Mouse (Mus musculus) midbrain, postnatal 0 days (tissue): Measurements from ENCODE around the gene Gm20388. TPM values are rescaled to one million over a fixed set of nuclear protein-coding genes. Genes with fewer than 3 reads are reported as not detected.
A peak's percentile ranks its signal among the peaks of the same experiment; 100 is the strongest.

Source experiments
- ATAC-seq: fragments of 200-750 bp; cut with Nextera tagmentation; 2 replicates; pipeline ENCODE4 v1.8.0; 2017; ENCODE audit warnings: moderate number of reproducible peaks, mild to moderate bottlenecking, moderate TSS enrichment, moderate library complexity; ENCODE audit not compliant: low FRiP score
- DNase-seq: peaks from one replicate; pipeline ENCODE4 v3.0.0-alpha.2; 2015; ENCODE audit warnings: low spot score
- H3K27ac ChIP-seq: fragments of 300-500 bp; sonication (generic); 2 replicates; pipeline ENCODE4 v1.5.1; 2014; ENCODE audit warnings: low read depth, mild to moderate bottlenecking, low read length, mixed read lengths
- H3K27me3 ChIP-seq: fragments of 300-500 bp; sonication (generic); 2 replicates; pipeline ENCODE4 v1.6.1; 2014; ENCODE audit warnings: low read length, control low read depth, mixed read lengths; ENCODE audit not compliant: insufficient read depth
- H3K36me3 ChIP-seq: fragments of 300-500 bp; sonication (generic); 2 replicates; pipeline ENCODE4 v1.6.1; 2014; ENCODE audit warnings: low read length, control low read depth, mixed read lengths; ENCODE audit not compliant: insufficient read depth
- H3K4me1 ChIP-seq: fragments of 300-500 bp; sonication (generic); 2 replicates; pipeline ENCODE4 v1.6.1; 2014; ENCODE audit warnings: mild to moderate bottlenecking, control low read depth, antibody characterized with exemption, low read length, mixed read lengths; ENCODE audit not compliant: insufficient read depth
- H3K4me2 ChIP-seq: fragments of 300-500 bp; sonication (generic); 2 replicates; pipeline ENCODE4 v1.6.1; 2014; ENCODE audit warnings: low read depth, mild to moderate bottlenecking, low read length, mixed read lengths; ENCODE audit not compliant: poor library complexity, severe bottlenecking
- H3K4me3 ChIP-seq: fragments of 300-500 bp; sonication (generic); 2 replicates; pipeline ENCODE4 v1.5.1; 2014; ENCODE audit warnings: low read depth, mild to moderate bottlenecking, low read length, moderate library complexity
- H3K9ac ChIP-seq: fragments of 300-500 bp; sonication (generic); replicated peaks from 2 replicates; pipeline ENCODE4 v1.6.1; 2014; ENCODE audit warnings: mild to moderate bottlenecking, low read length, moderate library complexity, mixed read lengths; ENCODE audit not compliant: poor library complexity, severe bottlenecking
- H3K9me3 ChIP-seq: fragments of 300-500 bp; sonication (generic); 2 replicates; pipeline ENCODE4 v1.6.1; 2016; ENCODE audit warnings: low read length, control low read depth
- CTCF ChIP-seq: IDR thresholded peaks from 2 replicates; pipeline ENCODE4 v1.5.1; 2016; ENCODE audit warnings: antibody characterized with exemption, mild to moderate bottlenecking
- WGBS: fragments of 180-500 bp; shearing (Covaris S2); extraction: QIAGEN DNeasy Blood & Tissue Kit; methylation state at CpG from one replicate; pipeline ENCODE4 v1.1.7; 2014; 5-methylcytosine and 5-hydroxymethylcytosine counted together
- polyA plus RNA-seq: library from polyadenylated mRNA; unstranded; fragments of >200 nt; fragmentation: Nextera tagmentation; extraction: Ambion mirVana; gene quantifications from 2 replicates; pipeline ENCODE4 v1.2.1, GENCODE M21; 2015
- total RNA-seq: library from RNA; depleted of rRNA; stranded (reverse); fragments of >200 nt; gene quantifications from 2 replicates; pipeline ENCODE4 v1.2.3, GENCODE M21; 2014

The Gm20388 gene
- total and polyA plus RNA-seq, 2 experiments from 2014 or later: 74.2 TPM; not detected in 1

DNA sequence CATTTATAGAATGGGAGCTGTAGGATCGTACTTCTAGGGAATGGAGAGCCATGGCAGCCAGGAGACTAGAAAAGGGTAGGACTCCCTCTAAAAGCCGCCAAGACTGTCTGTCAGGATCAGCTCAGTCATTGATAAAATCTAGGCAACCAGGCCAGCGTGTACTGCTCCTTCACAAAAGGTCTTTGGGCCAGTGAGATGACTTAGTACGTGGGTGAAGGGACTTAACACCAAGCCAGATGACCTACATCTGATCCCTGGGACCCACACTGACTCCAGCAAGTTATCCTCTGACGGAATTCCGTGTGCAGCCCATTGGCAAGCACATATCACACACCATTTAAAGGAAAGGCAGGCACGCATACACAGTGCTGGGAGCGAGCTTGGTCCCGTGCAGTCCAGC is 96.5 kb downstream of the Gm20388 start:
- Histone ChIP-seq H3K27ac (no peak overlapping the region), H3K9ac (no peak overlapping the region), H3K27me3 (no peaks in the 10 kb centered on the region), H3K9me3 (no peaks in the 10 kb centered on the region), H3K4me2 (no peak overlapping the region), H3K4me3 (no peak overlapping the region), H3K36me3 (no peaks in the 10 kb centered on the region), H3K4me1 (peaks cover 7% of the 10 kb centered on the region; the same call in 1 of the 2 replicates)
- ATAC-seq (no peak), DNase-seq (no peak)
- TF ChIP-seq CTCF: no peak
- WGBS: 76% methylated on average over 9 of the region's 9 CpGs

DNA sequence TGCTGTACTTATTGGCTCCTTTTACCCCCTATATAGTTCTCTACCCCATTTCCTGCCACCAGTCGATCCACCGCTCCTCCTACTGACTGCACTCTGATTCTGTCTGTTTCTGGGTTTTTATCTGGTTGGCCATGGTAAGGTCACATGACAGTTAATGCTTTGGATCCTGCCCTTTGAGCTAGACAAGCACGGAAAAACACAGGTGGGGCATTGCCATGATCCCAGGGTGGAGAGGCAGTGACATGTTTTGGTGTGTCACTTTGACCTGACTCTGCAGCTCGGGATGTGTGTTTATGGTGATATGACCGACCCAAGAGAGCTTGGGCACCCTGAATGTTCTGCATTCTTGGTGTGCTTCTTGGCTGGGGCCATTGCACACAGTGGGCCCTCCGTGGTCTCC is 98.6 kb downstream of the Gm20388 start:
- Histone ChIP-seq H3K9me3 (no peaks in the 10 kb centered on the region), H3K36me3 (no peaks in the 10 kb centered on the region), H3K4me1 (peaks cover 4% of the 10 kb centered on the region; the same call in 1 of the 2 replicates), H3K4me3 (no peak overlapping the region), H3K4me2 (no peak overlapping the region), H3K27ac (no peak overlapping the region), H3K9ac (no peak overlapping the region), H3K27me3 (no peaks in the 10 kb centered on the region)
- no peak for ATAC-seq
- WGBS: 76% methylated on average over 6 of the region's 6 CpGs
- TF ChIP-seq CTCF: no peak
- no peak for DNase-seq

DNA sequence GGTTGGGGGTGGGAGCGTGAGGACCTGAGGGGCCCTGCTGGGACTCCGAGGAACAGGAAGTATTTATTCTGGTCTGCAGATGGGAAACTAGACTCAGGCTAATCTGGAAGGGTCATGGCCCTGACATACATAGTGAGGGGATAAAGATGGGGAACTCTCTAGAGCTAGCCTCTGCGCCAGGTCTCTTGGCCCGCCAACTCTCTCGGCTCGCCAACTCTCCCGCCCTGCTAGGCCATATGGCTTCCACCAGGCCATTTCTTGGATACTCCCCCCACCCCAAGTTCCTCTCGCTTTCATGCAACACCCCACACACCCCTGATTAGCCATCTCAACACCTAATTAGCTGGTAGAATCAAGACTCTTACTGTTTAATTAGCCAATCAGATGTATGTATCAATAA is 101.8 kb downstream of the Gm20388 start:
- no peak overlapping the region for H3K9ac ChIP-seq
- ATAC-seq (no peak), DNase-seq (no peak)
- no peaks in the 10 kb centered on the region for H3K36me3 ChIP-seq
- WGBS: 87% methylated on average over 8 of the region's 8 CpGs
- H3K27me3 ChIP-seq: no peaks in the 10 kb centered on the region
- no peaks in the 10 kb centered on the region for H3K9me3 ChIP-seq
- H3K27ac ChIP-seq: no peak overlapping the region
- no peak overlapping the region for H3K4me3 ChIP-seq
- TF ChIP-seq CTCF: no peak
- H3K4me1 ChIP-seq: no peaks in the 10 kb centered on the region
- no peak overlapping the region for H3K4me2 ChIP-seq

DNA sequence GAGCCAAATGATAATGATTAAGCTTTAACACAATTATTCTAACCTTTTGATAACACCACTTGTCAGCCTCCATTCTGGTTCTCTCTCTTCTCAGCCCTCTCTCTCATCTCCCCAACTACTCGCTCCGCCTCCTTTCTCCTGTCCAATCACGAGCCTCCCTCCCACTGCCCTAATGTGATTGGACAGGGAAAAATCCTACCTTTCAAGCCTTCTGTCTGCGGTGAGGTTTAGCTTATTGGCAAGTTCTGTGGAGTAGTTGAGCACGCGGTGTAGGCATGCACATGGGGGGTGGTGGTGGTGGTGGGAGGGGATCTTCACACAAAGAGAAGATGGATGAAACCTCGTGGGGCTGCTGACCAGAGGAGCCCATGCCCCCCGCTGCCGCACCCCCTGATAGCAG is 102.3 kb downstream of the Gm20388 start:
- no peak for TF ChIP-seq CTCF
- Histone ChIP-seq H3K4me2 (no peak overlapping the region), H3K36me3 (no peaks in the 10 kb centered on the region), H3K27me3 (no peaks in the 10 kb centered on the region), H3K9ac (no peak overlapping the region), H3K27ac (no peak overlapping the region), H3K4me3 (no peak overlapping the region), H3K4me1 (no peaks in the 10 kb centered on the region), H3K9me3 (no peaks in the 10 kb centered on the region)
- 39% methylated on average over 9 of the region's 9 CpGs for WGBS
- ATAC-seq (no peak), DNase-seq (peak; percentile 25)

DNA sequence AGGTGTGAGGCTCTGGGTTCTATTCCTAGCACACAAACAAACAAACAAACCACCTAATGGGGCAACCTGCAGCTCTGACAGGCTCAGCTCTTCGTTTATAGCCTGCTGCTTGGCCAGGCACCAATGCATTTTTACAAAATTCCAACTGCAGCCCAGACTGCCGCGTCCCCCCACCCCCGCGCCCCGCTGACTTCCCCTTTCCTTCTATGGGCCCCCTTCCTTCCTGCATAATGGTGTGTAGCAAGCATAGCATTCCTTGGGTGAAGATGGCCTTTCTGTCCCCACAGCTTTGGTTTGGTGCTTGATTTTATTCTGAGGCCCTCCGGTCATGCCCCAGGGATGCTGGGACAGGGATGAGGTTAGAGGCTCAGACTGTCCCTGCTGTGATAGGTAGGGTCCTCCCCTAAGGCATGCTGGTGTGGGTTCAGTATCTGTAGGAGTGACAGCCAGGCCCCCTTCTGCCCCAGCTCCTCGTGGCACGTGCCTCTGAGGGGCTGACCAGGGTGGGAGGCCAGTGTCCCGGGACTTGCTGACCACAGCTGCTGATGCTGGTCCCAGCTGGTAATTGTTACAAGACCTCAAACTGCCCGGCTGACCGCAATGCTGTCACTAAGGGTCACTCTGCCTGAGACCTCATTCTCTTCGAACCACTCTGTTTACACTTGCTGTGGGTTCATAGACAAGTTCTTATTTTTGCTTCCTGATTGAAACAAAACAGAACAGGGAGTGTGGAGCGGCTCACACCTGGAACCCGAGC is 103.8 kb downstream of the Gm20388 start:
- 76% methylated on average over 15 of the region's 15 CpGs for WGBS
- H3K9ac ChIP-seq: no peak overlapping the region
- no peak for ATAC-seq
- no peak overlapping the region for H3K27ac ChIP-seq
- H3K9me3 ChIP-seq: no peaks in the 10 kb centered on the region
- no peaks in the 10 kb centered on the region for H3K4me1 ChIP-seq
- no peak for DNase-seq
- no peak for TF ChIP-seq CTCF
- no peak overlapping the region for H3K4me2 ChIP-seq
- no peaks in the 10 kb centered on the region for H3K36me3 ChIP-seq
- no peak overlapping the region for H3K4me3 ChIP-seq
- H3K27me3 ChIP-seq: no peaks in the 10 kb centered on the region

DNA sequence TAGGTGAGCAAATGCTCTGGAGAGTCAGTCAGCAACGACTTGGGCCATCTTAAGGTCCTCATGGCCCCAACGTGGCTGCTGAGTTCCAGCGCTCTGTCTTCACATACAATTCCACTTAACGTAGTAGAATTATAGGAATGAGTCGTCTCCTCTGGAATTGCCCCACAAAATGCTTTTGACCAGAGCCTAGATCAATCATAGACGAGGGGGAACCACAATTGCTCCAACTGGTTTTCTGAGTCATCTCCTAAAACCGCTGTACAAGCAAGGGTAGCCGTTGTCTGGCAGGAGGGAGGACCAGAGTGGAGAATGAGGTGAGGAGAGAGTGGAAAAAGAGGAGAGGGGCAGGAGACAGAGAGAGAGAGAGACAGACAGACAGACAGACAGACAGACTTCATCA is 105.3 kb downstream of the Gm20388 start:
- no peak for TF ChIP-seq CTCF
- H3K27me3 ChIP-seq: no peaks in the 10 kb centered on the region
- WGBS: 88% methylated on average over 8 of the region's 8 CpGs
- H3K36me3 ChIP-seq: no peaks in the 10 kb centered on the region
- DNase-seq: no peak
- H3K27ac ChIP-seq: no peak overlapping the region
- no peak overlapping the region for H3K9ac ChIP-seq
- no peak overlapping the region for H3K4me3 ChIP-seq
- no peak for ATAC-seq
- no peak overlapping the region for H3K4me2 ChIP-seq
- no peaks in the 10 kb centered on the region for H3K9me3 ChIP-seq
- H3K4me1 ChIP-seq: no peaks in the 10 kb centered on the region
